Mouse (Mus musculus) MEL (cell line): ENCODE measurements around the gene Tmc2.

Experiments used
- CHD1 ChIP-seq: IDR thresholded peaks from 2 replicates; pipeline ENCODE4 v1.6.1; 2012; ENCODE audit warnings: low read depth, mild to moderate bottlenecking, inconsistent platforms, low read length, improper control_type of control experiment
- CTCF ChIP-seq, 3 experiments: IDR thresholded peaks in 2 of 3; conservative IDR thresholded peaks in 1 of 3; 2 replicates each; pipeline ENCODE4 v1.5.1; 2011 to 2012; ENCODE audit warnings: low read length in 3 of 3, low read depth in 2 of 3, mild to moderate bottlenecking in 2 of 3, improper control_type of control experiment in 1 of 3, inconsistent platforms in 1 of 3, mixed read lengths in 1 of 3, moderate library complexity in 1 of 3; ENCODE audit not compliant: control insufficient read depth in 1 of 3, insufficient read depth in 1 of 3, poor library complexity in 1 of 3, severe bottlenecking in 1 of 3
- E2F4 ChIP-seq: IDR thresholded peaks from 2 replicates; pipeline ENCODE4 v1.6.1; 2011; ENCODE audit warnings: low read depth, low read length, improper control_type of control experiment, borderline replicate concordance
- HCFC1 ChIP-seq: IDR thresholded peaks from 2 replicates; pipeline ENCODE4 v1.6.1; 2012; ENCODE audit warnings: low read depth, mild to moderate bottlenecking, inconsistent platforms, low read length, improper control_type of control experiment, moderate library complexity
- MEF2A ChIP-seq: IDR thresholded peaks from 2 replicates; pipeline ENCODE4 v1.6.1; 2014; ENCODE audit warnings: low read depth, mild to moderate bottlenecking, inconsistent platforms, low read length, improper control_type of control experiment; ENCODE audit not compliant: poor library complexity, insufficient replicate concordance, severe bottlenecking; ENCODE audit errors: extremely low read depth
- TCF12 ChIP-seq: IDR thresholded peaks from 2 replicates; pipeline ENCODE4 v1.6.1; 2014; ENCODE audit warnings: low read depth, mild to moderate bottlenecking, inconsistent platforms, low read length, improper control_type of control experiment, moderate library complexity

- TF ChIP-seq E2F4: no peak
- TF ChIP-seq CTCF (IDR thresholded peaks at IDR 0.05 in 2 of 3, conservative IDR thresholded peaks at IDR 0.05 in 1 of 3; ENCODE audit: control insufficient read depth in 1 of 3, insufficient read depth in 1 of 3, low read depth in 2 of 3, low read length in 3 of 3, poor library complexity in 1 of 3, severe bottlenecking in 1 of 3): no peak
- TF ChIP-seq MEF2A: no peak
- TF ChIP-seq TCF12: no peak
- no peak for TF ChIP-seq HCFC1
- no peak for TF ChIP-seq CHD1
Measured at GRCm38 (mm10) chr2:130171674-130172073, 23.3 kb upstream of the Tmc2 start.
